Mouse (Mus musculus) embryonic facial prominence, embryonic 15.5 days (tissue): Measurements from ENCODE around the gene Palm. TPM values are rescaled to one million over a fixed set of nuclear protein-coding genes. Genes with fewer than 3 reads are reported as not detected.

Experiments
- ATAC-seq: fragments of 200-750 bp; cut with Nextera tagmentation; 2 replicates; pipeline ENCODE4 v1.8.0; 2017; ENCODE audit warnings: low read depth, moderate TSS enrichment; ENCODE audit not compliant: insufficient number of reproducible peaks, low FRiP score, low TSS enrichment
- H3K27ac ChIP-seq: fragments of 300-500 bp; sonication (generic); replicated peaks from 2 replicates; pipeline ENCODE4 v1.5.1; 2015; ENCODE audit warnings: mild to moderate bottlenecking, inconsistent platforms
- H3K27me3 ChIP-seq: fragments of 300-500 bp; sonication (generic); 2 replicates; pipeline ENCODE4 v1.6.1; 2015; ENCODE audit warnings: inconsistent platforms
- H3K36me3 ChIP-seq: fragments of 300-500 bp; sonication (generic); 2 replicates; pipeline ENCODE4 v1.6.1; 2015; ENCODE audit warnings: mild to moderate bottlenecking, inconsistent platforms
- H3K4me1 ChIP-seq: fragments of 300-500 bp; sonication (generic); 2 replicates; pipeline ENCODE4 v1.6.1; 2015; ENCODE audit warnings: inconsistent platforms
- H3K4me2 ChIP-seq: fragments of 300-500 bp; sonication (generic); replicated peaks from 2 replicates; pipeline ENCODE4 v1.6.1; 2015; ENCODE audit warnings: mild to moderate bottlenecking, inconsistent platforms
- H3K4me3 ChIP-seq: fragments of 300-500 bp; sonication (generic); replicated peaks from 2 replicates; pipeline ENCODE4 v1.5.1; 2015; ENCODE audit warnings: mild to moderate bottlenecking, inconsistent platforms
- H3K9ac ChIP-seq: fragments of 300-500 bp; sonication (generic); 2 replicates; pipeline ENCODE4 v1.6.1; 2015; ENCODE audit warnings: inconsistent platforms
- H3K9me3 ChIP-seq: fragments of 300-500 bp; sonication (generic); replicated peaks from 2 replicates; pipeline ENCODE4 v1.6.1; 2016; ENCODE audit warnings: inconsistent platforms
- WGBS: fragments of 180-500 bp; shearing (Covaris S2); methylation state at CpG from one replicate; pipeline ENCODE4 v1.1.7; 2015; 5-methylcytosine and 5-hydroxymethylcytosine counted together
- polyA plus RNA-seq: library from polyadenylated mRNA; unstranded; fragments of >200 nt; fragmentation: Nextera tagmentation; extraction: Ambion mirVana; gene quantifications from 2 replicates; pipeline ENCODE4 v1.2.1, GENCODE M21; 2015

Gene Palm
- polyA plus RNA-seq, 1 experiment from 2014 or later: 96.6 TPM

- no peak overlapping the region for H3K27ac ChIP-seq
- H3K9ac ChIP-seq: no peak overlapping the region
- no peak overlapping the region for H3K4me3 ChIP-seq
- WGBS: 39% methylated on average over 27 of the region's 27 CpGs
- peaks cover 13% of the 10 kb centered on the region for H3K27me3 ChIP-seq
- ATAC-seq: no peak
- H3K4me2 ChIP-seq: no peak overlapping the region
- H3K36me3 ChIP-seq: no peaks in the 10 kb centered on the region
- H3K4me1 ChIP-seq: peaks cover 18% of the 10 kb centered on the region
- H3K9me3 ChIP-seq: no peaks in the 10 kb centered on the region
Measured at GRCm38 (mm10) chr10:79783920-79784800, 9.2 kb upstream of the Palm start.

DNA sequence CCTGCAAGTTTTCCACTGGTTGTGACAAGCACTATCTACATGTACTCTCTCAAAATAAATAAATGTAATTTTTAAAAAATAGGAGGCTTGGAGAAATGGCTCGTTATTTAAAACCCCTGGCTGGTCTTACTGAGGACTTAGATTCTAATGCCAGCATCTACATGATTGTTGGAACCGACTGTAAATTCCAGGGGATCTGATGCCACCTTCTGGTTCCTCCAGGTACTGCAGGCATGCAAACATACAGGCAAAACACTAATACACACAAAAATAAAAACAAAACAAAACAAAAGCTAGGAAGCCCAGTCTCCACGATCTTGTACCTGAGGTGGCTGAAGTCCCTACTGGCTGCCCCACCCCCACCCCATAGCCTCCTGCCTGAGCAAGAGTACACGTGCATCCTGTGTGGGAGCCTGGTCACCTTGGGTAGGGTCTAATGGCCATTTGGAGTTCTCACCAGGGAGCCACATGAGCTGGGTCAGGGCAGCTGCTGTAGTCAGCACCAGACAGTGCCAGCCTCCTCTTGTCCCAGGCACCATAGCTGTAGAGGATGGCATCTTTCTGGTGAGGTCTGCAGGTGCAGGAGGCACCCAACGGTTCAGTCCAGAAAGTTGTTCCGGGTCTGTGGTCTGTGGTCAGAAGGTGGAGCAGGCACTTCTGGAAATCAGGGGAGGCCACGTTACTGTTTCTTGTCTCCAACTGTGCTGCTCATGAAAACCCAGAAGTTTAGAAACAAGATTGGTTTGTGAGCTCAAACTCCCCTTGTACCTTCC is 4.8 kb upstream of the Palm start:
- Histone ChIP-seq H3K4me3 (no peak overlapping the region), H3K27ac (no peak overlapping the region), H3K27me3 (no peaks in the 10 kb centered on the region), H3K36me3 (no peaks in the 10 kb centered on the region), H3K4me1 (0 out of 2 replicates have a peak, but pooled peaks cover 4% of the 10 kb centered on the region), H3K9me3 (no peaks in the 10 kb centered on the region), H3K4me2 (no peak overlapping the region), H3K9ac (no peak overlapping the region)
- WGBS: 35% methylated on average over 7 of the region's 7 CpGs
- ATAC-seq: no peak

DNA sequence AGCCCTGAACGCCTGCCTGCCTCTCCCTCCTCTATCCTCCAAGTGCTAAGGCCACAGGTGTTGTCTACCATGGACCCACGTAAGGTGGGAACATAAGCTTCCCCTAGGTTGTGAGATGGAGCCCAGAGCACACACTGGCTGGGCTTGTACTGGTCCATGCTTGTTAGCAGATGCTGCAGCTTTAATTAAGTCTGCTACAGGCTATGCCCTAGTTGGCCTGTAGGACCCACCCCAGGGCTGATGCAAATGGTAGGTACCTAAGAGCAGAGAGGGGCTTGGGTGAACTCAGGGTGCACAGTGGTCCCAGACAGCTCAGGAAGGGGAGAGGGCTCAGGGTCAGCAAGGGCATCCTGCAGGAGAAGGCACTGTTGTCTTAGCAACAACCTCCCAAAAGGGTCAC is 3.8 kb upstream of the Palm start:
- H3K9me3 ChIP-seq: no peaks in the 10 kb centered on the region
- H3K9ac ChIP-seq: no peak overlapping the region
- ATAC-seq: no peak
- WGBS: 50% methylated on average over 2 of the region's 2 CpGs
- no peak overlapping the region for H3K4me3 ChIP-seq
- H3K27me3 ChIP-seq: no peaks in the 10 kb centered on the region
- no peak overlapping the region for H3K27ac ChIP-seq
- no peaks in the 10 kb centered on the region for H3K36me3 ChIP-seq
- H3K4me2 ChIP-seq: no peak overlapping the region
- peaks cover 9% of the 10 kb centered on the region for H3K4me1 ChIP-seq

GRCm38 (mm10) chr10:79790861-79791260 is 2.5 kb upstream of the Palm start, which contains the start of gene Prss57:
Prss57 (minus strand) TSS chr10:79790961.
- Histone ChIP-seq H3K9ac (no peak within 1 kb of the TSS), H3K27me3 (no peaks in the 10 kb centered on the region), H3K9me3 (no peaks in the 10 kb centered on the region), H3K4me1 (peaks cover 14% of the 10 kb centered on the region), H3K36me3 (no peaks in the 10 kb centered on the region), H3K4me3 (no peak within 1 kb of the TSS), H3K27ac (no peak within 1 kb of the TSS), H3K4me2 (no peak within 1 kb of the TSS)
- WGBS: 84% methylated on average over 4 of the region's 4 CpGs
- no peak for ATAC-seq

DNA sequence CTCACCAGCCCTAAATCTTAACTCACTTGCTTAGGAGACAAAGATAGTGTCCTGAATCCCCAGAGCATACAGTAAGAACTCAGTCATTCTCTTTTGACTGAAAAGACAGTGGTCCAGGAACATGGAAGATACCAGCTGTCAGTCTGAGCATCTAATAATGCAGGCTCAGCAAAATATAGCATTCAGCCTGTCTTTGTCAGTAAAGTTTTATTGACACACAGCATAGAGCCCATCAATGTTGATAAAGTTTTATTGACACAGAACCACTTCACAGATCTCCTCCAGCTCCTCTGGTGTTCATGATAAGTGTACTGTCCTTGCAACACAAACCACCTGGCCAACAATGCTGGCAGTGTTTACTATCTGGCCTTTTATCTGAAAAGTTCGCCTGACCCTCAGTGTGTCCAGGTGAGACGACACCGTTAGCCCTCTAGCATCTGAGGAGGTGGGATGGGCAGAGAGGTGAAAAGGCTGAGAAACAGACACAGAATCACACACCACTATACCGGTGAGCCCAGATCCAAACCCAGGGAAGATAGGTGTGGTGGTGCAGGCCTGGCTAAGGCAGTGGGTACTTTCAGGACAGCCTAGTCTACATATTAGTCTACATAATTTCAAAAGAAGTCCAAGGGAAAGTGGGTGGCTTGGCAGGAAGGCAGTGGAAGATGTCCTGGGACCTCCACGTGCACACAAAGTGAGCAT is 882 bp upstream of the Palm start:
- no peaks in the 10 kb centered on the region for H3K9me3 ChIP-seq
- peaks cover 19% of the 10 kb centered on the region for H3K4me1 ChIP-seq
- H3K27ac ChIP-seq: 0 out of 2 replicates have a peak overlapping the region, but pooled peaks have one; percentile 13
- H3K27me3 ChIP-seq: no peaks in the 10 kb centered on the region
- H3K4me2 ChIP-seq: no peak overlapping the region
- 82% methylated on average over 5 of the region's 5 CpGs for WGBS
- no peak overlapping the region for H3K4me3 ChIP-seq
- H3K36me3 ChIP-seq: no peaks in the 10 kb centered on the region
- no peak for ATAC-seq
- H3K9ac ChIP-seq: no peak overlapping the region

DNA sequence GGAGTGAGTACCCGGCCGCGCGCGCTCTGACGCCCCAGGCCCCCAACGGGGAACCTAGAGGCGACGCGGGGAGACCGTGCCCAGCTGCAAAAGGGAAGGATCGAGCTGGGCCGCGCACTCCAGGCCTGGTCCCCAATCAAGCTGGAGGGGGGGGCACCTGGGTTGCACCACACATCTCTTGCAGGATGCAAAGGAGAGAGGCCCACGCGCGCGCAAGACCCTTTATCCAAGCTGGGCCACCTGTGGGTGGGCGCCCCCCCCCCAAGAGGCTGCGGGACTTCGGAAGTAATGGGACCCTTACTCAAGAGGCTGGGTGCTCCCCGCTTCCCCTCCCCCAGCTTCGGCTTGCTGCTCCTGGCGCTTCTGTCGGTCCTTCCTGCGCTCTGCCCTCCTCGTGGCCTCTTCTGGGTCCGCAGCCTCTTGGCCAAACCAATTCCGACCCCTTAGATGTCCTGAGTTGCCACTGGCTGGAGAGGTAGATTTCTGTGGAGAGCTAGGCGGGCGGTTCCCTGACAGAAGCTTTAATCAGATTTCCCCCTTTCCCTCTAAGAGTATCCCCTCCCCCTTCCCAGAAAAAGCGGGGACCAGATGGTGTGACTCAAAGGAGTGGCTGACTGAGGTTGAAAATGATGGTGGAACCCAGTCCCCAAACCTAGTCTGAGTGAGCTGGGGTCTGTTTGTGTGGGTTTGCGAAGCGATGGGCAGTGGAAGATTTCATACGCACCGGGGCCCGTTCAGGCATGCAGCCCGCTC is 542 bp downstream of the Palm start:
- WGBS: under 1% methylated on average over 38 of the region's 38 CpGs
- Histone ChIP-seq H3K4me2 (peak overlapping the region; percentile 90), H3K27ac (peak overlapping the region; percentile 79), H3K4me3 (peak overlapping the region; percentile 75), H3K36me3 (no peaks in the 10 kb centered on the region), H3K4me1 (peaks cover 24% of the 10 kb centered on the region), H3K9me3 (no peaks in the 10 kb centered on the region), H3K27me3 (no peaks in the 10 kb centered on the region), H3K9ac (peak overlapping the region; percentile 90)
- ATAC-seq: peak; percentile 8; the same call in 1 of the 2 replicates

DNA sequence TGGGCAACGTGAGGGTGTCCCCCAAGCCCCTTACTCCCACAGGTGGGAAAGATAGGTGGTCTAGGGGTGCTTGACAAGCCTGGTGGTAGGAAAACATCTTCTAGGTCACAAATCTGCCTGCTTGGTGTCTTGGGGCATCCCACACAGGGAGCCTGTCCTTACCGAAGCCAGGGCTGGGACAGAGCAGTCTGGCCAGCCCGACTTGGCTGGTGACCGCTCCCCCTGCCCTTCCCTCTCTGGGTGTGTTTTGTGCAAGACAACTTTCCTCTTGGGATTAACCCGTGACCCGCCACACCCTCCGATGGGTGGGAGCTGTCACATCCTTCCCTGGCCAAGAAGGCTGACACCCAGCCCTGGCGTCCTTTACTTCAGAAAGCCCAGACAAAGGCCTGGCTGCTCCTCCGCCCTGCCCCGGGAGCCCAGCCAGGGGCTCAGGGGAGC is 1.1 kb downstream of the Palm start:
- Histone ChIP-seq H3K4me2 (peak overlapping the region; percentile 90), H3K9ac (peak overlapping the region; percentile 90), H3K4me3 (peak overlapping the region; percentile 75), H3K4me1 (peaks cover 24% of the 10 kb centered on the region), H3K27me3 (no peaks in the 10 kb centered on the region), H3K27ac (peak overlapping the region; percentile 79), H3K9me3 (no peaks in the 10 kb centered on the region), H3K36me3 (no peaks in the 10 kb centered on the region)
- peak; percentile 14; the same call in 1 of the 2 replicates for ATAC-seq
- 8% methylated on average over 10 of the region's 10 CpGs for WGBS

DNA sequence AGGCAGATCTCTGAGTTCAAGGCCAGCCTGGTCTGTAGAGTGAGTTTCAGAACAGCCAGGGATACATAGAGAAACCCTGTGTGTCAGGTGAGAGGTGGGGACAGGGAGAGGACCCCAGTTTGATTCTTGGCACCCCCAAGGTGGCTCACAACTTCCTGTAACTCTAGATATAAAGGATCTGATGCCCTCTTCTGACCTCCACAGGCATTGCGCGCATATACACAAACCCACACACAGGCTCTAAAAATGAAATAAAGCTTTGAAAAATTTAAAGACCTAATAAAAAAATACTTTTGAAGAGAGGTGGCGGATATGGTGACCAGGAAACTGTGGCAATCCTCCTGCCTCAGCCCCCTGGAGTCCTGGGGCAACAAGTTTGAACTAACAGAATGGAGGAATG is 2.5 kb downstream of the Palm start:
- no peak overlapping the region for H3K4me3 ChIP-seq
- 95% methylated on average over 3 of the region's 3 CpGs for WGBS
- H3K36me3 ChIP-seq: no peaks in the 10 kb centered on the region
- ATAC-seq: no peak
- no peak overlapping the region for H3K9ac ChIP-seq
- H3K4me2 ChIP-seq: no peak overlapping the region
- H3K27ac ChIP-seq: no peak overlapping the region
- H3K27me3 ChIP-seq: no peaks in the 10 kb centered on the region
- H3K4me1 ChIP-seq: peaks cover 25% of the 10 kb centered on the region
- H3K9me3 ChIP-seq: no peaks in the 10 kb centered on the region

DNA sequence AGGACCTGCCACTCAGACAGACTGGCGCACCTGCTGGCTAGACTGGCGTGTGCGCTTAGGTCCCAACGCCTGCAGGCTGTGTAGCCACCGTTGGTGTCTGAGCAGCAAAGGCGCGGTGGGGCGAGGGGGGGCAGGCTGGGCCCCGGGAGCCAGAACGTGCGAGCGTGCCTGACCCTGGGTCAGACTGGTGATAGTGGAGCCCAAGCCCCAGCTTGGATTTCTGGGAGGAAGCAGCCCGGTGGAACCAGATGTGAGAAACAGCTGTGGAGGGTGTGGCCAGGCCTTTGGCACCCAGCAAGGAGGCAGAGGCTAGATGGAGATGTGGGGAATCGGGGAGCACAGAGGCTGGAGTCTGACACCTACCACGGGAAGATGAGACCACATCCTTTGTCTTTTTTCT is 4.0 kb downstream of the Palm start:
- peaks cover 34% of the 10 kb centered on the region for H3K4me1 ChIP-seq
- H3K4me2 ChIP-seq: no peak overlapping the region
- 34% methylated on average over 15 of the region's 15 CpGs for WGBS
- no peaks in the 10 kb centered on the region for H3K9me3 ChIP-seq
- H3K36me3 ChIP-seq: no peaks in the 10 kb centered on the region
- H3K27ac ChIP-seq: no peak overlapping the region
- H3K9ac ChIP-seq: no peak overlapping the region
- no peaks in the 10 kb centered on the region for H3K27me3 ChIP-seq
- H3K4me3 ChIP-seq: no peak overlapping the region
- ATAC-seq: no peak

GRCm38 (mm10) chr10:79798289-79798928 is 5.0 kb downstream of the Palm start:
- no peak for ATAC-seq
- H3K4me3 ChIP-seq: no peak overlapping the region
- no peaks in the 10 kb centered on the region for H3K9me3 ChIP-seq
- H3K9ac ChIP-seq: no peak overlapping the region
- WGBS: 90% methylated on average over 12 of the region's 12 CpGs
- H3K27ac ChIP-seq: no peak overlapping the region
- H3K36me3 ChIP-seq: no peaks in the 10 kb centered on the region
- H3K27me3 ChIP-seq: no peaks in the 10 kb centered on the region
- peaks cover 40% of the 10 kb centered on the region for H3K4me1 ChIP-seq
- H3K4me2 ChIP-seq: no peak overlapping the region
